In genomic region chr2:52915536-52915935, GRCm38 (mm10) we compare ENCODE assay signal across 21 mouse cellular contexts. TPM values are rescaled to one million over a fixed set of nuclear protein-coding genes. Genes with fewer than 3 reads are reported as not detected.
DNase-seq lines count a peak whose midpoint lies in the region; TF ChIP-seq lines count a peak whose summit lies in the region.
"Had no signal": no experiment of that assay in that cellular context is flagged by ENCODE, and none has a peak within 500 bp of the region (broad histone marks: within the 10 kb centered on the region; RNA-seq: fewer than 3 reads in every experiment).

No protein-coding gene starts in this region.

- DNase-seq in ES-CJ7 (ENCODE audit: low read depth, low spot score): peak; percentile 59
- DNase-seq in ES-E14 (ENCODE audit: low read depth, low spot score): no peak
- peak; percentile 73 for DNase-seq in ZHBTc4 (ENCODE audit: low read depth, low spot score)
- DNase-seq in kidney, adult 9 months: no peak
- no peak for DNase-seq in right cerebral cortex, postnatal 14 days
- DNase-seq in left cerebral cortex, adult 2 months (ENCODE audit: extremely low spot score in 1 of 2, low spot score in 2 of 2): no peak
- DNase-seq: adrenal gland, adult 2 months; adrenal gland, postnatal 10 days; adrenal gland, postnatal 25 days; cerebellum, adult 18-20 months; cerebellum, adult 8-10 months; cerebellum, adult 9-11 months; cerebellum, postnatal 14 days; cerebellum, postnatal 36 days; embryo, embryonic 11 days had no signal

- in situ Hi-C loops in ES-E14 (cut with MboI; ENCODE audit: low sequenced_read_pairs in 2 of 2, unreplicated experiment in 2 of 2): no loop called here

- no peak overlapping the region for H3K9ac ChIP-seq in ES-E14 (ENCODE audit: insufficient read depth, low read depth, low read length, poor library complexity, severe bottlenecking)
- H3K9ac ChIP-seq: embryonic facial prominence, embryonic 13.5 days; embryonic facial prominence, embryonic 15.5 days; forebrain, embryonic 12.5 days had no signal

- H3K36me3 ChIP-seq in ES-E14 (ENCODE audit: control insufficient read depth, insufficient read depth, low read length, poor library complexity, severe bottlenecking): no peaks in the 10 kb centered on the region
- H3K36me3 ChIP-seq: embryonic facial prominence, embryonic 13.5 days; embryonic facial prominence, embryonic 15.5 days; forebrain, embryonic 10.5 days; forebrain, embryonic 12.5 days had no signal

- H3K4me3 ChIP-seq in ES-E14 (ENCODE audit: insufficient read depth in 1 of 2, low read depth in 1 of 2, low read length in 2 of 2, poor library complexity in 1 of 2, severe bottlenecking in 1 of 2): no peak overlapping the region
- H3K4me3 ChIP-seq in left cerebral cortex, adult 2 months: no peak overlapping the region
- H3K4me3 ChIP-seq: embryonic facial prominence, embryonic 13.5 days; embryonic facial prominence, embryonic 15.5 days; erythroblast, embryonic 14.5 days; forebrain, embryonic 10.5 days; forebrain, embryonic 12.5 days had no signal

- peak overlapping the region; percentile 1; the same call in 1 of the 2 replicates for H3K27ac ChIP-seq in ES-E14 (ENCODE audit: insufficient read depth, low read depth, low read length, poor library complexity, severe bottlenecking)
- H3K27ac ChIP-seq in left cerebral cortex, adult 2 months: no peak overlapping the region
- H3K27ac ChIP-seq: embryonic facial prominence, embryonic 13.5 days; embryonic facial prominence, embryonic 15.5 days; forebrain, embryonic 10.5 days; forebrain, embryonic 12.5 days had no signal

- no peak for TF ChIP-seq CTCF in left cerebral cortex, adult 2 months (IDR thresholded peaks at IDR 0.05)

- peaks cover 4 to 5% of the 10 kb centered on the region in 2 experiments; a peak in 2 of 4 replicates for H3K4me1 ChIP-seq in ES-E14 (ENCODE audit: control insufficient read depth in 2 of 2, insufficient read depth in 2 of 2, low read length in 2 of 2, poor library complexity in 1 of 2)

- intact Hi-C loops in left cerebral cortex, adult 2 months (cut with DNase I): no loop called here

- H3K9me3 ChIP-seq in ES-E14 (ENCODE audit: control insufficient read depth, insufficient read depth, low read depth, low read length): no peaks in the 10 kb centered on the region
- H3K9me3 ChIP-seq: embryonic facial prominence, embryonic 13.5 days; embryonic facial prominence, embryonic 15.5 days; forebrain, embryonic 10.5 days; forebrain, embryonic 12.5 days had no signal

TF ChIP-seq in ES-E14, 5 proteins besides CTCF, POLR2A, EP300 and RAD21:
- TF ChIP-seq CHD2 (IDR thresholded peaks at IDR 0.05; ENCODE audit: low read depth, low read length) (no peak), HCFC1 (IDR thresholded peaks at IDR 0.05; ENCODE audit: borderline replicate concordance, insufficient read depth, low read length) (no peak), ZC3H11A (IDR thresholded peaks at IDR 0.05; ENCODE audit: borderline replicate concordance, low read depth, low read length) (no peak), ZNF384 (IDR thresholded peaks at IDR 0.05; ENCODE audit: low read depth, low read length) (no peak), MAFK (IDR thresholded peaks at IDR 0.05; ENCODE audit: insufficient read depth, low read depth, low read length) (no peak)

RNA-seq across cellular contexts. Expression of gene Fmnl2, which starts 57.9 kb away (rescaled TPM):
- total RNA-seq in ES-E14 (2012; rRNA removed): 12.3 and 13.6 TPM in 2 replicates
- 10 to 100 TPM; 41.8 to 42.0 TPM for total RNA-seq in left cerebral cortex, adult 2 months (2021)
- total RNA-seq: MEL had no signal

Comparison
In these comparisons a context has a peak if more than half of its experiments do, and no peak if none do; other contexts are left out.
1. DNase-seq: peak in ES-CJ7 (single experiment) and ZHBTc4 (single experiment); none in ES-E14 (single experiment), kidney, adult 9 months (single experiment), right cerebral cortex, postnatal 14 days (single experiment) and left cerebral cortex, adult 2 months (0 of 2).